Mouse (Mus musculus) hindbrain, embryonic 15.5 days (tissue): ENCODE measurements around the gene Tet2. TPM values are rescaled to one million over a fixed set of nuclear protein-coding genes. Genes with fewer than 3 reads are reported as not detected.

Experiments
- ATAC-seq: fragments of 200-750 bp; cut with Nextera tagmentation; 2 replicates; pipeline ENCODE4 v1.8.0; 2017; ENCODE audit warnings: low read depth, moderate number of reproducible peaks, moderate TSS enrichment; ENCODE audit not compliant: low FRiP score
- H3K27ac ChIP-seq: fragments of 300-500 bp; sonication (generic); replicated peaks from 2 replicates; pipeline ENCODE4 v1.5.1; 2015; ENCODE audit warnings: mild to moderate bottlenecking, inconsistent platforms
- H3K27me3 ChIP-seq: fragments of 300-500 bp; sonication (generic); 2 replicates; pipeline ENCODE4 v1.6.1; 2015; ENCODE audit warnings: control low read depth, inconsistent platforms
- H3K36me3 ChIP-seq: fragments of 300-500 bp; sonication (generic); 2 replicates; pipeline ENCODE4 v1.6.1; 2015; ENCODE audit warnings: control low read depth, inconsistent platforms
- H3K4me1 ChIP-seq: fragments of 300-500 bp; sonication (generic); replicated peaks from 2 replicates; pipeline ENCODE4 v1.6.1; 2015; ENCODE audit warnings: control low read depth, inconsistent platforms
- H3K4me2 ChIP-seq: fragments of 300-500 bp; sonication (generic); 2 replicates; pipeline ENCODE4 v1.6.1; 2015; ENCODE audit warnings: moderate library complexity, mild to moderate bottlenecking, inconsistent platforms
- H3K4me3 ChIP-seq: fragments of 300-500 bp; sonication (generic); 2 replicates; pipeline ENCODE4 v1.5.1; 2015; ENCODE audit warnings: mild to moderate bottlenecking, inconsistent platforms
- H3K9ac ChIP-seq: fragments of 300-500 bp; sonication (generic); 2 replicates; pipeline ENCODE4 v1.6.1; 2015; ENCODE audit warnings: inconsistent platforms
- H3K9me3 ChIP-seq: fragments of 300-500 bp; sonication (generic); 2 replicates; pipeline ENCODE4 v1.6.1; 2016; ENCODE audit warnings: control low read depth, inconsistent platforms
- whole genome bisulfite sequencing: fragments of 180-500 bp; shearing (Covaris S2); methylation state at CpG from one replicate; pipeline ENCODE4 v1.1.7; 2015; 5-methylcytosine and 5-hydroxymethylcytosine counted together
- polyA plus RNA-seq: library from polyadenylated mRNA; unstranded; fragments of >200 nt; fragmentation: Nextera tagmentation; extraction: Ambion mirVana; gene quantifications from 2 replicates; pipeline ENCODE4 v1.2.1, GENCODE M21; 2015

Tet2 gene
- polyA plus RNA-seq, 1 experiment from 2014 or later: 14.0 TPM

DNA sequence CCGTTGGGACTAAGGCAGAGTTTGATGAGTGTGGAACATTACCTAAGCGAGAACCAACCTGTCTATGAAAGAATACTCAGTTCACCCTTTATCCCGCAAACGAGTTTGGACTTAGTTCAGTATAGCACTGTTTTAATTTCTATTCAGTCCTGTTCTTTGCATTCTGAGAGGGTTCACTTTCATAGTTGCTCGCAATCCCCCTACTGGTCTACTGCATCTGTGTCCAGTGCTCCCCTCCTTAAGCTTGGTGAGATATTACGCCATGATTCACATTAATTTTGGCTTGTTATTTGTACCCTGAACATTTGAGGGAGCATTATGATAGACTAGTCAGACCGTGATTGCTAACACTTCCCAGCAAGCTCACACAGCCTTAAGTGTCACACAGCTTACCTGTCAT lies 76.1 kb downstream of the Tet2 start:
- no peaks in the 10 kb centered on the region for H3K9me3 ChIP-seq
- WGBS: 96% methylated on average over 7 of the region's 7 CpGs
- H3K27ac ChIP-seq: no peak overlapping the region
- no peaks in the 10 kb centered on the region for H3K4me1 ChIP-seq
- no peak overlapping the region for H3K4me3 ChIP-seq
- peaks cover 54% of the 10 kb centered on the region for H3K36me3 ChIP-seq
- no peak overlapping the region for H3K4me2 ChIP-seq
- ATAC-seq: no peak
- no peaks in the 10 kb centered on the region for H3K27me3 ChIP-seq
- no peak overlapping the region for H3K9ac ChIP-seq

GRCm38 (mm10) chr3:133463233-133463632 lies 81.7 kb downstream of the Tet2 start:
- H3K27ac ChIP-seq: no peak overlapping the region
- no peak overlapping the region for H3K9ac ChIP-seq
- no peak overlapping the region for H3K4me2 ChIP-seq
- no peaks in the 10 kb centered on the region for H3K4me1 ChIP-seq
- no peaks in the 10 kb centered on the region for H3K9me3 ChIP-seq
- 96% methylated on average over 3 of the region's 3 CpGs for WGBS
- ATAC-seq: no peak
- peaks cover 30% of the 10 kb centered on the region for H3K36me3 ChIP-seq
- no peaks in the 10 kb centered on the region for H3K27me3 ChIP-seq
- no peak overlapping the region for H3K4me3 ChIP-seq

- Histone ChIP-seq H3K4me3 (no peak overlapping the region), H3K9me3 (no peaks in the 10 kb centered on the region), H3K27ac (no peak overlapping the region), H3K36me3 (peaks cover 23% of the 10 kb centered on the region), H3K4me2 (no peak overlapping the region), H3K27me3 (no peaks in the 10 kb centered on the region), H3K4me1 (no peaks in the 10 kb centered on the region), H3K9ac (no peak overlapping the region)
- no peak for ATAC-seq
- WGBS: 86% methylated on average over 6 of the region's 6 CpGs
Measured at GRCm38 (mm10) chr3:133462485-133462884, 82.5 kb downstream of the Tet2 start.

- H3K4me1 ChIP-seq: no peaks in the 10 kb centered on the region
- no peaks in the 10 kb centered on the region for H3K27me3 ChIP-seq
- H3K9ac ChIP-seq: no peak overlapping the region
- no peak overlapping the region for H3K4me2 ChIP-seq
- no peak overlapping the region for H3K27ac ChIP-seq
- 81% methylated on average over 3 of the region's 3 CpGs for WGBS
- no peak for ATAC-seq
- peaks cover 19% of the 10 kb centered on the region for H3K36me3 ChIP-seq
- H3K9me3 ChIP-seq: no peaks in the 10 kb centered on the region
- no peak overlapping the region for H3K4me3 ChIP-seq
Measured at GRCm38 (mm10) chr3:133462059-133462458, 82.9 kb downstream of the Tet2 start.

- ATAC-seq: no peak
- no peak overlapping the region for H3K9ac ChIP-seq
- H3K9me3 ChIP-seq: no peaks in the 10 kb centered on the region
- no peaks in the 10 kb centered on the region for H3K27me3 ChIP-seq
- H3K4me3 ChIP-seq: no peak overlapping the region
- peaks cover 6% of the 10 kb centered on the region; the same call in 1 of the 2 replicates for H3K36me3 ChIP-seq
- no peaks in the 10 kb centered on the region for H3K4me1 ChIP-seq
- no peak overlapping the region for H3K27ac ChIP-seq
- 82% methylated on average over 1 of the region's 1 CpGs for WGBS
- H3K4me2 ChIP-seq: no peak overlapping the region
Measured at GRCm38 (mm10) chr3:133459174-133459573, 85.8 kb downstream of the Tet2 start.

GRCm38 (mm10) chr3:133453896-133454295 lies 91.0 kb downstream of the Tet2 start:
- no peak overlapping the region for H3K4me2 ChIP-seq
- no peaks in the 10 kb centered on the region for H3K27me3 ChIP-seq
- no peaks in the 10 kb centered on the region for H3K4me1 ChIP-seq
- no peak overlapping the region for H3K27ac ChIP-seq
- H3K36me3 ChIP-seq: no peaks in the 10 kb centered on the region
- no peaks in the 10 kb centered on the region for H3K9me3 ChIP-seq
- no peak overlapping the region for H3K4me3 ChIP-seq
- 89% methylated on average over 8 of the region's 8 CpGs for WGBS
- no peak for ATAC-seq
- no peak overlapping the region for H3K9ac ChIP-seq

DNA sequence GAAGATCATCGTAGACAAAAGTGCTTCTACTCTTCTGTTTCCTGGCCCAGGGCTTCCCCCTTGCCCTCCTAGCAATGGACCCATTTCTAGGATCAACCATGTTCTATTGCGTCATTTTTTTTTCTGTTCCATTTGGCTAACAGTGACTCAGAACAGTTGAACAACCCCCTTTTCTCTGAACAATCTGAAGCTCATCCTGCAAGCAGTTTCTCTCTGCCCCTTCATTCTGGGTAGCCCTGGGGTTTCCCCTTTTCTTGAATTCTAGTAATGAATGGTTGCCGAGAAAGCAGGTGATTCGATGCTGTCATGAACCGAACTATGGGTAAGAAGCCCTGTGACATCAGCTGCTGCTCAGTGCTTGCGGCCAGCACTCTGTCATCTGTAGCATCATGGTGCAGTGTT lies 108.0 kb downstream of the Tet2 start:
- no peaks in the 10 kb centered on the region for H3K4me1 ChIP-seq
- no peak for ATAC-seq
- no peak overlapping the region for H3K27ac ChIP-seq
- no peaks in the 10 kb centered on the region for H3K27me3 ChIP-seq
- no peak overlapping the region for H3K4me2 ChIP-seq
- H3K9me3 ChIP-seq: no peaks in the 10 kb centered on the region
- no peak overlapping the region for H3K9ac ChIP-seq
- H3K36me3 ChIP-seq: no peaks in the 10 kb centered on the region
- no peak overlapping the region for H3K4me3 ChIP-seq
- WGBS: 94% methylated on average over 6 of the region's 6 CpGs

- Histone ChIP-seq H3K27me3 (no peaks in the 10 kb centered on the region), H3K36me3 (no peaks in the 10 kb centered on the region), H3K4me2 (no peak overlapping the region), H3K9me3 (no peaks in the 10 kb centered on the region), H3K9ac (no peak overlapping the region), H3K27ac (no peak overlapping the region), H3K4me3 (no peak overlapping the region), H3K4me1 (no peaks in the 10 kb centered on the region)
- 90% methylated on average over 4 of the region's 4 CpGs for WGBS
- no peak for ATAC-seq
Measured at GRCm38 (mm10) chr3:133436279-133436860, 108.6 kb downstream of the Tet2 start.

GRCm38 (mm10) chr3:133435774-133436148 lies 109.2 kb downstream of the Tet2 start:
- H3K27ac ChIP-seq: no peak overlapping the region
- no peaks in the 10 kb centered on the region for H3K4me1 ChIP-seq
- no peak overlapping the region for H3K4me2 ChIP-seq
- 95% methylated on average over 1 of the region's 1 CpGs for WGBS
- ATAC-seq: no peak
- H3K27me3 ChIP-seq: no peaks in the 10 kb centered on the region
- H3K4me3 ChIP-seq: no peak overlapping the region
- no peak overlapping the region for H3K9ac ChIP-seq
- no peaks in the 10 kb centered on the region for H3K36me3 ChIP-seq
- H3K9me3 ChIP-seq: no peaks in the 10 kb centered on the region

DNA sequence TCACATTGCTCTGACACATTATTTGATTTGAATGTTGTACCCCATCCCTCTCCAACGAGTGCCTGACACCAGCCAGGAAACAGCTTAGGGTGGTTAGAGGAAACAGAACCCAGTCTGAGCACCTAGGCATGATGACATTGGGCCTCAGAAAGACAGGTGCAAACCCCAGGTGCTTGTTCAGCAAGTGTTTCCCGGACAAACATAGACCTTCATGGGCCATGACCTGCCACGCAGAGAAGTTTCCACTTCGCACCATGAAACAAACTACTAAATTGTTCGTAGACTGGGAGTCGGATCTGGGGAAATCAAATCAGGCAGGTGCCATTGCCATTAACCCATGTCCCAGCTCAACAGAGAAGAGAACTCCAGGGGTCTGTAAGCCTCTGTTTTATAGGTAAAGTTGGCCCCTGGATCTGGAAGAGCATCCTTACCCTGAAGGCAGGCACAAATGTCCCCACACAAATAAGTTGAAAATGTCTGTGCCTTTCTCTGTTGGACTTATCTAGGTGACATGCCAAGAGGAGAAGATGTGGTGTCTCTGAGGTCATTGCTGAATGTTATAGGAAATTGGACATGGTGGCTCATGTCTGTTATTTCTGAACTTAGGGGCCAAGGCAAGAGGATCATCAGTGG lies 109.7 kb downstream of the Tet2 start:
- Histone ChIP-seq H3K9ac (no peak overlapping the region), H3K27me3 (no peaks in the 10 kb centered on the region), H3K9me3 (no peaks in the 10 kb centered on the region), H3K4me1 (no peaks in the 10 kb centered on the region), H3K36me3 (no peaks in the 10 kb centered on the region), H3K4me3 (no peak overlapping the region), H3K27ac (no peak overlapping the region), H3K4me2 (no peak overlapping the region)
- no peak for ATAC-seq
- WGBS: 91% methylated on average over 6 of the region's 6 CpGs

GRCm38 (mm10) chr3:133429394-133430173 lies 115.4 kb downstream of the Tet2 start:
- Histone ChIP-seq H3K27ac (no peak overlapping the region), H3K4me1 (no peaks in the 10 kb centered on the region), H3K27me3 (no peaks in the 10 kb centered on the region), H3K36me3 (no peaks in the 10 kb centered on the region), H3K9ac (no peak overlapping the region), H3K4me3 (no peak overlapping the region), H3K9me3 (no peaks in the 10 kb centered on the region), H3K4me2 (no peak overlapping the region)
- ATAC-seq: no peak
- 65% methylated on average over 4 of the region's 4 CpGs for WGBS

DNA sequence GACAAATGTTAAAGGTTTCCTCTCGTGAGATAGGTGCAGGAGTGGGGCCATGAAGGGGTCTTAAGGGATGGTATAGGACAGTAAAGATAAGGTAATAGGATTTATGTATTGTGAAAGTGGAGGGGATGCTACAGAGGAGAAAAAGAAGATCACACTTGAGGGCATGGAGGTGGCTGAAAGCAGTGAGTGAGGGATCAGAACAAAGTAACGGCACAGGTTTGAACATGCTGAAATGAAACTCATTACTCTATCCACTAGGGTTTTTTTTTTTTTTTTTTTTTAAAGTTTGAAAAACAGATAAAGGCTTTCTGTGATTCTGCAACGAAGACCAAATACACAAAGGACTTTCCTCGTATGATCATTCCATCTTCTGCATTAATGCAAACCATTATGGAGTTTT lies 116.9 kb downstream of the Tet2 start:
- Histone ChIP-seq H3K9ac (no peak overlapping the region), H3K27ac (no peak overlapping the region), H3K36me3 (no peaks in the 10 kb centered on the region), H3K27me3 (no peaks in the 10 kb centered on the region), H3K4me2 (no peak overlapping the region), H3K4me1 (no peaks in the 10 kb centered on the region), H3K4me3 (no peak overlapping the region), H3K9me3 (no peaks in the 10 kb centered on the region)
- 79% methylated on average over 4 of the region's 4 CpGs for WGBS
- no peak for ATAC-seq
